Mouse (Mus musculus) forebrain, embryonic 11.5 days (tissue): ENCODE measurements around the gene Trim2. TPM values are rescaled to one million over a fixed set of nuclear protein-coding genes. Genes with fewer than 3 reads are reported as not detected.

Experiments used
- ATAC-seq: fragments of 200-750 bp; cut with Nextera tagmentation; replicated peaks from 2 replicates; pipeline ENCODE4 v1.8.0; 2017; ENCODE audit warnings: moderate TSS enrichment; ENCODE audit not compliant: low FRiP score
- DNase-seq: peaks from one replicate; pipeline ENCODE4 v3.0.0-alpha.2; 2017; ENCODE audit warnings: low spot score
- H3K27ac ChIP-seq: fragments of 300-500 bp; sonication (generic); 2 replicates; pipeline ENCODE4 v1.5.1; 2014; ENCODE audit warnings: low read depth, low read length
- H3K27me3 ChIP-seq: fragments of 300-500 bp; sonication (generic); 2 replicates; pipeline ENCODE4 v1.6.1; 2014; ENCODE audit warnings: mild to moderate bottlenecking, low read length, mixed read lengths; ENCODE audit not compliant: control insufficient read depth, insufficient read depth
- H3K36me3 ChIP-seq: fragments of 300-500 bp; sonication (generic); 2 replicates; pipeline ENCODE4 v1.6.1; 2014; ENCODE audit warnings: mild to moderate bottlenecking, low read length, moderate library complexity, mixed read lengths; ENCODE audit not compliant: control insufficient read depth, insufficient read depth
- H3K4me1 ChIP-seq: fragments of 300-500 bp; sonication (generic); replicated peaks from 2 replicates; pipeline ENCODE4 v1.6.1; 2014; ENCODE audit warnings: low read length, mixed read lengths; ENCODE audit not compliant: control insufficient read depth, insufficient read depth
- H3K4me2 ChIP-seq: fragments of 300-500 bp; sonication (generic); 2 replicates; pipeline ENCODE4 v1.6.1; 2014; ENCODE audit warnings: low read depth, mild to moderate bottlenecking, low read length, moderate library complexity, mixed read lengths; ENCODE audit not compliant: severe bottlenecking
- H3K4me3 ChIP-seq: fragments of 300-500 bp; sonication (generic); 2 replicates; pipeline ENCODE4 v1.5.1; 2014; ENCODE audit warnings: low read depth, low read length
- H3K9ac ChIP-seq: fragments of 300-500 bp; sonication (generic); 2 replicates; pipeline ENCODE4 v1.6.1; 2014; ENCODE audit warnings: low read length
- H3K9me3 ChIP-seq: fragments of 300-500 bp; sonication (generic); 2 replicates; pipeline ENCODE4 v1.6.1; 2016; ENCODE audit warnings: low read length, mixed read lengths; ENCODE audit not compliant: control insufficient read depth
- WGBS: fragments of 180-500 bp; shearing (Covaris S2); extraction: QIAGEN DNeasy Blood & Tissue Kit; methylation state at CpG from one replicate; pipeline ENCODE4 v1.1.7; 2014; 5-methylcytosine and 5-hydroxymethylcytosine counted together
- polyA plus RNA-seq: library from polyadenylated mRNA; unstranded; fragments of >200 nt; fragmentation: Nextera tagmentation; extraction: Ambion mirVana; gene quantifications from 2 replicates; pipeline ENCODE4 v1.2.1, GENCODE M21; 2014

The Trim2 gene
- polyA plus RNA-seq, 1 experiment from 2014 or later, result 70.3 TPM

DNA sequence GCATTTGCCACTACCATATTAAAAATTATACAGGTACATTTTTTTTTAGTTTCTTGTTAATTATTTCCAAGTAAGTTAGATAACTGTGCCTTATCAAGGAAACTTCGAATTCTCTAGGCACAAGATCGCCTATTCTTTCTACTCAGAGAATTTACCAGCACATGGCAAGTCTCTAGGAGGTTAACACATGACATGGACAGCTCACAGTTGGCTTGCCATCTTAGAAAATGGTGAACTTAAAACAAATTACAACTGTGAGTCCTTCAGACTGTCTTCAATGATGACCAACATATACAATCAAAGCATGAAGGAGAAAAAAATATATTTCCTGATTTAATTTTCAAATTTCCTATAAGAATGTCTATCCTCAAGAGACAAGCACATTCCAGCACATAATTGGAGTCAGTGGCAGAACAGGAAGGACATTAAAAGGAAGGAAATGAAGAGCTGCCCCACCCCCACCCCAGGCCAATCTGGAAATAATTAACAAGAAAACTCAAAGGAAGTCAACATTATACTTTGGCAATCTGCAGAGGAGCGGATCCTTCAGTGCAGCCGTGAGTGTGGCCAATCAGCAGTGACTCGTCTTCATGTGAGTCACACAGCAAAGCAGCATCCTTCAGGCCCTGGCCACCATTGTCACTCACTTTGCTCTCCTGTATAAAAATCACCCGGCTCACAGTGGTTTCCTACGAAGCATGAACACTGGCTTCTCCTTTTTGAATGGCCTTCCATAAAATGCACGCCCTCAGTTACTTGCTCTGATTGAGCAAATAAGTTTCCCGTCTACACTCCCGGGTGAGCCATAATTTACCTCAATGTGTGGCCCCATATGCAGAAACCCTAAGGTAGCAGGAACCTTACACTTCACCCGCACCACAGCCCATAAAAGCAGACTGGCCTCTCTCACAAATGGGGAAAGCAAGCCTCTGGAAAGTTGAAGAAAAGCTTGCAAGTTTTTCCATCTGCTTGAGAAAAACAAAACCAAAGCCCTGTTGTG, 177.5 kb downstream of the Trim2 start:
- Histone ChIP-seq H3K27ac (no peak overlapping the region), H3K9ac (no peak overlapping the region), H3K27me3 (no peaks in the 10 kb centered on the region), H3K9me3 (no peaks in the 10 kb centered on the region), H3K4me2 (no peak overlapping the region), H3K4me3 (no peak overlapping the region), H3K4me1 (no peaks in the 10 kb centered on the region), H3K36me3 (no peaks in the 10 kb centered on the region)
- ATAC-seq (no peak), DNase-seq (no peak)
- 79% methylated on average over 11 of the region's 11 CpGs for WGBS

- WGBS, result 85% methylated on average over 2 of the region's 2 CpGs
- Histone ChIP-seq H3K27me3 (no peaks in the 10 kb centered on the region), H3K27ac (no peak overlapping the region), H3K36me3 (no peaks in the 10 kb centered on the region), H3K4me2 (no peak overlapping the region), H3K9me3 (no peaks in the 10 kb centered on the region), H3K4me3 (no peak overlapping the region), H3K4me1 (no peaks in the 10 kb centered on the region), H3K9ac (no peak overlapping the region)
- no peak for ATAC-seq
- no peak for DNase-seq
Measured at GRCm38 (mm10) chr3:84127431-84127830, 179.2 kb downstream of the Trim2 start.

GRCm38 (mm10) chr3:84126721-84127120, 180.0 kb downstream of the Trim2 start:
- H3K4me1 ChIP-seq, result no peaks in the 10 kb centered on the region
- no peak overlapping the region for H3K9ac ChIP-seq
- no peak overlapping the region for H3K4me2 ChIP-seq
- ATAC-seq (no peak), DNase-seq (no peak)
- H3K9me3 ChIP-seq, result no peaks in the 10 kb centered on the region
- H3K27ac ChIP-seq, result no peak overlapping the region
- no peak overlapping the region for H3K4me3 ChIP-seq
- no peaks in the 10 kb centered on the region for H3K36me3 ChIP-seq
- 85% methylated on average over 3 of the region's 3 CpGs for WGBS
- H3K27me3 ChIP-seq, result no peaks in the 10 kb centered on the region

DNA sequence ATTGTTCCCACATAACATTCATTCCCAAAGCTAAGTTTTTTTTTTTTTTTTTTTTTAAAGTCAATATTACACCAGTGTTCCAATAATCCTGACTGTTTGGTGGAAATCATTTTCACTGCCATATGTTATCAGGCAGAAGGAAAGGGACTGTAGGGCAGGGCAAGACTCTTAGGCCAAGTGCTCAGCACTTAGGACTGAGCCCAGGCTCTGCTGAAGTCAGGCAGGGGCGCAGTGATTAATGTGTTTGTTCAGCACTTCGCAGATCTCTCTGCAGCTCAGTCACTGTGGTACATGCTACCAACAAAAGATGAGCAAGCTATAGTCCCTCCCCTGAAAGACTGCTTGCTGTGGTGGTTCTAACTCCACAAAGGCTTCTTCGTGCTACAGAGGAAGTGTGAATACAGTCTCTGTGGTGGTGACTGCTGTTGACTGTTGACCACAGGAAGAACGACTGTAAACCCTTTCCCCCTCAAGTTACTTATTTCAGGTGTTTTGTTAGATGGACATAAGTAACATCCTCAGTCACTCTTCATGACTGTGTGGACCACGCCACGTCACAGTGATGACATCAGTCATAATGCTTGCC, 180.9 kb downstream of the Trim2 start:
- no peak overlapping the region for H3K4me3 ChIP-seq
- no peaks in the 10 kb centered on the region for H3K9me3 ChIP-seq
- ATAC-seq, result no peak
- 78% methylated on average over 6 of the region's 6 CpGs for WGBS
- DNase-seq, result no peak
- H3K9ac ChIP-seq, result no peak overlapping the region
- H3K27me3 ChIP-seq, result no peaks in the 10 kb centered on the region
- no peaks in the 10 kb centered on the region for H3K36me3 ChIP-seq
- no peak overlapping the region for H3K27ac ChIP-seq
- H3K4me1 ChIP-seq, result no peaks in the 10 kb centered on the region
- no peak overlapping the region for H3K4me2 ChIP-seq

DNA sequence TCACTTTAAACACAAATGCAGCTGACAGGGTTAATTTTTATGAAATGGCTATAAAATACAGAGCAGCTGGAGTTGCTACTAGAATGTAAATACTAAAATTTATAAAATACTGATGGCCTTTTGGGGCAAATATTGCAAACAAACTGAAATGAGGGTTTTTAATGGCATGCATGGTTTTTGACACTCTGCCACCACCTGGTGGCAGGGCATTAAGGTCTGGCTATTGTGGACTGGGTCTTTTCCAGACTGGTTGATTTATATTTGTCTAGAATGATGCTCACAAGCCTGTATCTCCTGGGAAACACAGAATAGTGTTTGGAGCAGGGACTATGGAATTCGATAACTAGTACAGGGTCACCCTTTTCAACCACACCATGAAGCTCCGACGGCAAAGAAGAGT, 183.2 kb downstream of the Trim2 start:
- Histone ChIP-seq H3K9ac (no peak overlapping the region), H3K9me3 (no peaks in the 10 kb centered on the region), H3K4me1 (no peaks in the 10 kb centered on the region), H3K36me3 (no peaks in the 10 kb centered on the region), H3K27me3 (no peaks in the 10 kb centered on the region), H3K4me2 (no peak overlapping the region), H3K4me3 (no peak overlapping the region), H3K27ac (no peak overlapping the region)
- DNase-seq (no peak), ATAC-seq (no peak)
- 80% methylated on average over 3 of the region's 3 CpGs for WGBS

GRCm38 (mm10) chr3:84118718-84119117, 188.0 kb downstream of the Trim2 start:
- no peak overlapping the region for H3K27ac ChIP-seq
- DNase-seq (no peak), ATAC-seq (no peak)
- H3K9me3 ChIP-seq, result no peaks in the 10 kb centered on the region
- H3K36me3 ChIP-seq, result no peaks in the 10 kb centered on the region
- no peaks in the 10 kb centered on the region for H3K4me1 ChIP-seq
- H3K4me3 ChIP-seq, result no peak overlapping the region
- H3K9ac ChIP-seq, result no peak overlapping the region
- H3K27me3 ChIP-seq, result no peaks in the 10 kb centered on the region
- 84% methylated on average over 7 of the region's 7 CpGs for WGBS
- no peak overlapping the region for H3K4me2 ChIP-seq

GRCm38 (mm10) chr3:84118178-84118577, 188.5 kb downstream of the Trim2 start:
- H3K27me3 ChIP-seq, result no peaks in the 10 kb centered on the region
- H3K4me2 ChIP-seq, result no peak overlapping the region
- H3K27ac ChIP-seq, result no peak overlapping the region
- no peak overlapping the region for H3K4me3 ChIP-seq
- H3K36me3 ChIP-seq, result no peaks in the 10 kb centered on the region
- WGBS, result 88% methylated on average over 7 of the region's 7 CpGs
- ATAC-seq (no peak), DNase-seq (no peak)
- no peaks in the 10 kb centered on the region for H3K9me3 ChIP-seq
- no peaks in the 10 kb centered on the region for H3K4me1 ChIP-seq
- no peak overlapping the region for H3K9ac ChIP-seq
